Mouse (Mus musculus) stomach, embryonic 14.5 days (tissue): Measurements from ENCODE around the gene Atxn7l1. TPM values are rescaled to one million over a fixed set of nuclear protein-coding genes. Genes with fewer than 3 reads are reported as not detected.

Source experiments
- ATAC-seq: fragments of 200-750 bp; cut with Nextera tagmentation; 2 replicates; pipeline ENCODE4 v1.8.0; 2017; ENCODE audit warnings: low read depth, moderate TSS enrichment; ENCODE audit not compliant: insufficient number of reproducible peaks, insufficient read depth, low FRiP score
- H3K27ac ChIP-seq: fragments of 300-500 bp; sonication (generic); 2 replicates; pipeline ENCODE4 v1.5.1; 2014; ENCODE audit warnings: mild to moderate bottlenecking, low read length, moderate library complexity, mixed read lengths
- H3K27me3 ChIP-seq: fragments of 300-500 bp; sonication (generic); 2 replicates; pipeline ENCODE4 v1.6.1; 2014; ENCODE audit warnings: low read length, control low read depth, mixed read lengths; ENCODE audit not compliant: control insufficient read depth, insufficient read depth
- H3K36me3 ChIP-seq: fragments of 300-500 bp; sonication (generic); 2 replicates; pipeline ENCODE4 v1.6.1; 2014; ENCODE audit warnings: mild to moderate bottlenecking, control low read depth, low read length, moderate library complexity, mixed read lengths; ENCODE audit not compliant: control insufficient read depth, insufficient read depth
- H3K4me1 ChIP-seq: fragments of 300-500 bp; sonication (generic); 2 replicates; pipeline ENCODE4 v1.6.1; 2014; ENCODE audit warnings: low read length, control low read depth, mixed read lengths; ENCODE audit not compliant: control insufficient read depth, insufficient read depth
- H3K4me2 ChIP-seq: fragments of 300-500 bp; sonication (generic); replicated peaks from 2 replicates; pipeline ENCODE4 v1.6.1; 2014; ENCODE audit warnings: low read depth, low read length, control low read depth
- H3K4me3 ChIP-seq: fragments of 300-500 bp; sonication (generic); 2 replicates; pipeline ENCODE4 v1.5.1; 2014; ENCODE audit warnings: low read depth, low read length, control low read depth
- H3K9ac ChIP-seq: fragments of 300-500 bp; sonication (generic); replicated peaks from 2 replicates; pipeline ENCODE4 v1.6.1; 2014; ENCODE audit warnings: low read depth, mild to moderate bottlenecking, control low read depth, low read length, moderate library complexity, mixed read lengths
- H3K9me3 ChIP-seq: fragments of 300-500 bp; sonication (generic); 2 replicates; pipeline ENCODE4 v1.6.1; 2016; ENCODE audit warnings: low read depth, low read length, control low read depth; ENCODE audit not compliant: control insufficient read depth
- WGBS: fragments of 180-500 bp; shearing (Covaris S2); extraction: QIAGEN DNeasy Blood & Tissue Kit; methylation state at CpG from one replicate; pipeline ENCODE4 v1.1.7; 2014; 5-methylcytosine and 5-hydroxymethylcytosine counted together
- polyA plus RNA-seq: library from polyadenylated mRNA; unstranded; fragments of >200 nt; fragmentation: Nextera tagmentation; extraction: Ambion mirVana; gene quantifications from 2 replicates; pipeline ENCODE4 v1.2.1, GENCODE M21; 2014

Atxn7l1 gene
- polyA plus RNA-seq, 1 experiment from 2014 or later, result 21.5 TPM

- H3K27ac ChIP-seq, result no peak overlapping the region
- H3K9ac ChIP-seq, result no peak overlapping the region
- 60% methylated on average over 13 of the region's 13 CpGs for WGBS
- H3K4me2 ChIP-seq, result no peak overlapping the region
- H3K36me3 ChIP-seq, result no peaks in the 10 kb centered on the region
- H3K27me3 ChIP-seq, result no peaks in the 10 kb centered on the region
- H3K9me3 ChIP-seq, result no peaks in the 10 kb centered on the region
- no peak for ATAC-seq
- no peak overlapping the region for H3K4me3 ChIP-seq
- peaks cover 9% of the 10 kb centered on the region; the same call in 1 of the 2 replicates for H3K4me1 ChIP-seq
Measured at GRCm38 (mm10) chr12:33235771-33236323, 88.4 kb downstream of the Atxn7l1 start.

DNA sequence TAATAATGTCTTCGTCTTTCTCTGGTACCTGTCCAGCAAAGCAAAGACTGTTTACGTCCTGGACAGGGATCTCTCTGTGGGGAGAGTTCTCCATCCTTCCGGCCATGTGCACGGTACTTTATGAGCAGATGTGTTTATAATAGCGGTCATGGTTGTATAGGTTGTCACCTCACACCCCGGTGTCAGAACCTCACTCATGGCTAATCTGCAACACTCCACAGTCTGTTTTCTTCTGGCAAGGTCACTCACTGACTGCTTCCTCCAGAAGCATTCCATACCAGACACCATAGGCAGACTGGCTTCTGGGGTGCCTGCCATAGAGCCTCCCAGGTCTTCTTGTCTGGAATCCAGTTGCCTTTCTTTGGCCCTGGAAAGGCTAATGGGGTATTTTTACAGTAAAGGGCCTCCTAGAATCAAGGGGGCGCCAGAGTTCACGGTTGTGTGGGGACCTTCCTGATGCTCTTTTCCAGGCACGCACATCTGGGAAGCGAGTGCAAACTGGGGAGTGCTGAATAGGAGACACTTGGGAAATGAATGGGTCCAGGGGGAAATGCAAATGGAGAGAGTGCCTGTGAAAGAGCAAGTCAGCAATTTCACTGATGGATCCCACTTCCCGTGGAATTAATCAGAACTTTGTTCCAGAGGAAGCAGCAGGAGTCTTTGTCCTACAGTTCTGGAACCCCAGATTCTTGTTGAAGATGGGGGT, 89.0 kb downstream of the Atxn7l1 start:
- Histone ChIP-seq H3K9ac (no peak overlapping the region), H3K36me3 (no peaks in the 10 kb centered on the region), H3K4me3 (no peak overlapping the region), H3K27me3 (no peaks in the 10 kb centered on the region), H3K4me1 (peaks cover 9% of the 10 kb centered on the region; the same call in 1 of the 2 replicates), H3K4me2 (no peak overlapping the region), H3K27ac (no peak overlapping the region), H3K9me3 (no peaks in the 10 kb centered on the region)
- 66% methylated on average over 11 of the region's 11 CpGs for WGBS
- no peak for ATAC-seq

GRCm38 (mm10) chr12:33237108-33237507, 89.6 kb downstream of the Atxn7l1 start:
- Histone ChIP-seq H3K4me2 (no peak overlapping the region), H3K27ac (no peak overlapping the region), H3K36me3 (no peaks in the 10 kb centered on the region), H3K27me3 (no peaks in the 10 kb centered on the region), H3K9ac (no peak overlapping the region), H3K4me3 (no peak overlapping the region), H3K9me3 (no peaks in the 10 kb centered on the region), H3K4me1 (peaks cover 9% of the 10 kb centered on the region; the same call in 1 of the 2 replicates)
- 77% methylated on average over 5 of the region's 5 CpGs for WGBS
- no peak for ATAC-seq

DNA sequence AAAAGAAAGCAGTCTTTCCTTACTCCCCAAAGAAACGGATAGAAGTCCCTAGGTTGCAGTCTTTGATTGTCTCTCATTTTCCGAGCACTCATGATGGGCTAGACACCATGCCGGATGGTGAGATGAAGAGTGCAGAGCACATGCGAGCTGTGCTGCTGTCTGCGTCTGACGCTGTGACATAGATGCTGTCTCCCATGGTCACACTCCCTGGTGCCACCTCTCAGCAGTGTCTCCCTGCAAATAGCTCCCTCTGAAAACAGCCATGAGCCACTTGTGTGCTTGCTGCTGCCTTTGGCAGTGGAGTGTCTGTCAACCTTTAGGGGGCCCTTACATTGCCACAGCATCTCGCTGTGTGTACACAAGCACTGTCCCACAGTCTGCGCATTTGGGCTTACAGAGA, 95.2 kb downstream of the Atxn7l1 start:
- H3K4me2 ChIP-seq, result no peak overlapping the region
- H3K4me1 ChIP-seq, result peaks cover 16% of the 10 kb centered on the region; the same call in 1 of the 2 replicates
- H3K27me3 ChIP-seq, result no peaks in the 10 kb centered on the region
- no peaks in the 10 kb centered on the region for H3K9me3 ChIP-seq
- no peak for ATAC-seq
- no peak overlapping the region for H3K9ac ChIP-seq
- no peak overlapping the region for H3K27ac ChIP-seq
- 85% methylated on average over 8 of the region's 8 CpGs for WGBS
- no peak overlapping the region for H3K4me3 ChIP-seq
- no peaks in the 10 kb centered on the region for H3K36me3 ChIP-seq

DNA sequence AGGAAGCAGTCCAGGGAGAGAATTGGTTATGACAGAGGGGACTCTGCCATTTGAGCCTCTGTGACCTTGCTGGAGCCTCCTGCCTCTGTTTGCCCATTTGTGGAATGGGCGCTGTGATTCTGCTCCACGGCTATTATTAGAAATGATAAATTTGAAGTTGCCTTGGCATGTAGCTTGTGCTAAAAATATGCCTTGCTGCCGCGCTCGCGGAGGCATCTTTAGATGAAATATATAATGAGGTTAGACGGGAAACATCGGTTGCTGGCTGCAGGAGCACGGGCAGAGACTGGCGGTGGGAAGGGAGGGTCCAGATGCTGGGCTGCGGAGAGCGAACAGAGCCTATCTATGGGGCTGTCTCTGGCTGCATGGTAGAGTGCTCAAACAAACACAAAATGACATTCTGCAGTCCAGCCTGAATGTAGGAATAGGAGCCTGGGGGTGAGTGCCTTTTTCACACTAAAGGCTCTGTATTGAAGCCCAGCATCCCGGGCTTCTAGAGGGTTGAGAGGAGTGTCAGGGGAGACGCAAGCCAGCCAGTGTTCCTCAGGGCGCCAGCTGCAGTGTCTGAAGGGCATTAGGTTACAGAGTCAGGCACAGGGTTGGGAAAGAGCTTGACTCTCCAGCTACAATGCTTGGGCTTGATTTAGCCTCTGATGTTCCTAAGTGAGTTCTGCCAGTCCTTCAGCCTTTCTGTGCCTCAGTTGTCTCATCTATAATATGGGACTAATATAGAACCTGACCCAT, 96.8 kb downstream of the Atxn7l1 start:
- H3K4me2 ChIP-seq, result no peak overlapping the region
- H3K9me3 ChIP-seq, result no peaks in the 10 kb centered on the region
- H3K36me3 ChIP-seq, result no peaks in the 10 kb centered on the region
- H3K4me1 ChIP-seq, result peaks cover 16% of the 10 kb centered on the region; the same call in 1 of the 2 replicates
- H3K9ac ChIP-seq, result no peak overlapping the region
- no peaks in the 10 kb centered on the region for H3K27me3 ChIP-seq
- 45% methylated on average over 15 of the region's 15 CpGs for WGBS
- 0 out of 2 replicates have a peak, but pooled peaks have one; percentile 38 for ATAC-seq
- H3K27ac ChIP-seq, result no peak overlapping the region
- no peak overlapping the region for H3K4me3 ChIP-seq

- 61% methylated on average over 4 of the region's 4 CpGs for WGBS
- no peak overlapping the region for H3K4me3 ChIP-seq
- H3K4me1 ChIP-seq, result peaks cover 16% of the 10 kb centered on the region; the same call in 1 of the 2 replicates
- no peak overlapping the region for H3K27ac ChIP-seq
- H3K9ac ChIP-seq, result no peak overlapping the region
- H3K4me2 ChIP-seq, result no peak overlapping the region
- H3K9me3 ChIP-seq, result no peaks in the 10 kb centered on the region
- H3K36me3 ChIP-seq, result no peaks in the 10 kb centered on the region
- ATAC-seq, result no peak
- H3K27me3 ChIP-seq, result no peaks in the 10 kb centered on the region
Measured at GRCm38 (mm10) chr12:33245455-33245854, 98.0 kb downstream of the Atxn7l1 start.

DNA sequence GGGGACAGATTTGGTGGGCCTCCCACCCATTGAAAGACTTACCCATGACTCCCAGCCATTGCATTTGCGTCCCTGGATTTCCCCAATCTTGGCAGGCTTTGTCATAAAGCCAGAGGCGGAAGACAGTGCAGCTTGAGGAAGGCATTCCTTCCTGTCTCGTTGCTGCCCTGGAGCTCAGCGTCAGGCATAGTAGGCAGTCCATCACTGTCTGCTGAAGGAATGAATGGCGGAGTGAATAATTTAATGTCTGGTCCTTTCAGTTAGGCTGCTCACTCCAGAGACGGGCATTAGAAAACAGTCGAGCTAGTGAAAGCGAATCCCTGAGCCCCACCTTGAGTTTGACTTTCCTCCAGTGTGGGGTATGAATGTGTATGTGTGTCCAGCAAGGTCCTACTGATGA, 99.4 kb downstream of the Atxn7l1 start:
- WGBS, result 72% methylated on average over 8 of the region's 8 CpGs
- Histone ChIP-seq H3K27ac (no peak overlapping the region), H3K9me3 (no peaks in the 10 kb centered on the region), H3K4me3 (no peak overlapping the region), H3K4me2 (no peak overlapping the region), H3K27me3 (no peaks in the 10 kb centered on the region), H3K36me3 (no peaks in the 10 kb centered on the region), H3K4me1 (peaks cover 16% of the 10 kb centered on the region; the same call in 1 of the 2 replicates), H3K9ac (no peak overlapping the region)
- no peak for ATAC-seq

- no peaks in the 10 kb centered on the region for H3K36me3 ChIP-seq
- H3K4me3 ChIP-seq, result no peak overlapping the region
- H3K4me1 ChIP-seq, result 0 out of 2 replicates have a peak, but pooled peaks cover 6% of the 10 kb centered on the region
- no peak for ATAC-seq
- no peak overlapping the region for H3K27ac ChIP-seq
- 95% methylated on average over 6 of the region's 6 CpGs for WGBS
- no peak overlapping the region for H3K4me2 ChIP-seq
- no peaks in the 10 kb centered on the region for H3K9me3 ChIP-seq
- H3K27me3 ChIP-seq, result no peaks in the 10 kb centered on the region
- no peak overlapping the region for H3K9ac ChIP-seq
Measured at GRCm38 (mm10) chr12:33250197-33250596, 102.7 kb downstream of the Atxn7l1 start.
